Mouse (Mus musculus) cerebellum, adult 18-20 months (tissue): ENCODE measurements around the gene Myrf.

Source experiments
- DNase-seq, 2 experiments: peaks; one replicate each; pipeline ENCODE4 v3.0.0; 2021

Myrf gene

GRCm38 (mm10) chr19:10204616-10205001 lies 35.9 kb downstream of the Myrf start:
- DNase-seq, result peak; percentile 42

- DNase-seq, result peak; percentile 89 to 94
Observed at GRCm38 (mm10) chr19:10203848-10204615, 36.5 kb downstream of the Myrf start, which contains the start of the genes Tmem258 and Fen1. Tmem258 (plus strand) TSS chr19:10204014. Fen1 (minus strand) TSS chr19:10204169.

- no peak for DNase-seq
Observed at GRCm38 (mm10) chr19:10203146-10203847, 37.3 kb downstream of the Myrf start.

GRCm38 (mm10) chr19:10198723-10199122 lies 41.8 kb downstream of the Myrf start:
- DNase-seq, result peak; percentile 77 to 84

GRCm38 (mm10) chr19:10198286-10198685 lies 42.3 kb downstream of the Myrf start:
- no peak for DNase-seq

- DNase-seq, result no peak
Observed at GRCm38 (mm10) chr19:10197130-10197529, 43.4 kb downstream of the Myrf start.

- no peak for DNase-seq
Observed at GRCm38 (mm10) chr19:10195252-10195651, 45.3 kb downstream of the Myrf start.

GRCm38 (mm10) chr19:10194337-10194736 lies 46.2 kb downstream of the Myrf start:
- DNase-seq, result no peak

GRCm38 (mm10) chr19:10191326-10191725 lies 49.2 kb downstream of the Myrf start:
- DNase-seq, result no peak

GRCm38 (mm10) chr19:10190796-10191195 lies 49.8 kb downstream of the Myrf start:
- DNase-seq, result peak; percentile 55 to 61

- no peak for DNase-seq
Observed at GRCm38 (mm10) chr19:10189940-10190339, 50.6 kb downstream of the Myrf start.

- no peak for DNase-seq
Observed at GRCm38 (mm10) chr19:10189022-10189421, 51.5 kb downstream of the Myrf start.

- DNase-seq, result peak; percentile 75 to 82
Observed at GRCm38 (mm10) chr19:10188281-10188811, 52.2 kb downstream of the Myrf start.

- DNase-seq, result no peak
Observed at GRCm38 (mm10) chr19:10186569-10186968, 54.0 kb downstream of the Myrf start.

GRCm38 (mm10) chr19:10185876-10186275 lies 54.7 kb downstream of the Myrf start:
- DNase-seq, result no peak

GRCm38 (mm10) chr19:10184096-10184495 lies 56.5 kb downstream of the Myrf start:
- no peak for DNase-seq

GRCm38 (mm10) chr19:10183299-10183983 lies 57.1 kb downstream of the Myrf start:
- DNase-seq, result peak; percentile 70 to 76

- DNase-seq, result peak; percentile 95
Observed at GRCm38 (mm10) chr19:10182670-10183298, 57.8 kb downstream of the Myrf start, which contains the start of gene Fads1. Fads1 (plus strand) TSS chr19:10182888.

GRCm38 (mm10) chr19:10182142-10182541 lies 58.4 kb downstream of the Myrf start:
- DNase-seq, result no peak

GRCm38 (mm10) chr19:10181225-10181624 lies 59.3 kb downstream of the Myrf start:
- no peak for DNase-seq

GRCm38 (mm10) chr19:10176941-10177372 lies 63.6 kb downstream of the Myrf start:
- no peak for DNase-seq

GRCm38 (mm10) chr19:10176477-10176876 lies 64.1 kb downstream of the Myrf start:
- no peak for DNase-seq

GRCm38 (mm10) chr19:10174956-10175355 lies 65.6 kb downstream of the Myrf start:
- DNase-seq, result no peak
